Mouse (Mus musculus) left cerebral cortex, adult 8-10 months (tissue): ENCODE measurements around the gene Pcyt1a. TPM values are rescaled to one million over a fixed set of nuclear protein-coding genes. Genes with fewer than 3 reads are reported as not detected.

Experiments used
- total RNA-seq, 4 experiments: library from RNA; stranded (reverse); gene quantifications; 2 replicates each; pipeline ENCODE4 v1.2.4; 2022

The Pcyt1a gene
- total RNA-seq, 4 experiments from 2014 or later, result 40.0 to 46.7 (median 43.6) TPM

Other genes starting within 250 kb of the Pcyt1a start
- 10 to 100 TPM; 42.5 to 44.2 (median 43.9) TPM for gene Fbxo45, start 183.8 kb upstream of the Pcyt1a start, total RNA-seq
- gene Wdr53, start 183.7 kb upstream of the Pcyt1a start, total RNA-seq, result 10 to 100 TPM in 3 of 4 experiments, 1 to 10 TPM in 1; 9.8 to 14.5 (median 12.9) TPM
- under 1 TPM; 0.25 to 0.62 (median 0.36) TPM for gene Smco1, start 159.5 kb upstream of the Pcyt1a start, total RNA-seq
- gene Rnf168, start 153.5 kb upstream of the Pcyt1a start, total RNA-seq, result 10 to 100 TPM; 25.0 to 28.0 (median 26.0) TPM
- gene Ubxn7, start 98.7 kb upstream of the Pcyt1a start, total RNA-seq, result 10 to 100 TPM; 50.1 to 58.7 (median 53.2) TPM
- gene Tm4sf19, start 30.4 kb upstream of the Pcyt1a start, total RNA-seq, result under 1 TPM in 1 of 4 experiments, not detected in 3; 0.27 TPM
- 10 to 100 TPM; 17.5 to 21.3 (median 20.0) TPM for gene Tctex1d2, start 11.2 kb upstream of the Pcyt1a start, total RNA-seq
- not detected for gene Slc51a, start 57.0 kb downstream of the Pcyt1a start, total RNA-seq
- not detected for gene Zdhhc19, start 65.3 kb downstream of the Pcyt1a start, total RNA-seq
- 10 to 100 TPM; 70.9 to 85.1 (median 81.6) TPM for gene Tfrc, start 178.0 kb downstream of the Pcyt1a start, total RNA-seq
- gene Tnk2, start 213.0 kb downstream of the Pcyt1a start, total RNA-seq, result 100 to 1,000 TPM; 243 to 266 (median 252) TPM